Mouse (Mus musculus) CH12.LX (cell line): ENCODE measurements around the gene Hmcn1.

Experiments
- CTCF ChIP-seq, 2 experiments: IDR thresholded peaks in 1 of 2; conservative IDR thresholded peaks in 1 of 2; 2 replicates each; pipeline ENCODE4 v1.5.1; 2011 to 2012; ENCODE audit warnings: low read depth in 2 of 2, low read length in 2 of 2, improper control_type of control experiment in 1 of 2, inconsistent platforms in 1 of 2, mild to moderate bottlenecking in 1 of 2, moderate library complexity in 1 of 2
- MAX ChIP-seq: IDR thresholded peaks from 2 replicates; pipeline ENCODE4 v1.6.1; 2011; ENCODE audit warnings: low read length, improper control_type of control experiment
- MAZ ChIP-seq: IDR thresholded peaks from 2 replicates; pipeline ENCODE4 v1.6.1; 2012; ENCODE audit warnings: low read depth, mild to moderate bottlenecking, inconsistent platforms, low read length, improper control_type of control experiment, moderate library complexity
- MEF2A ChIP-seq: IDR thresholded peaks from 2 replicates; pipeline ENCODE4 v1.6.1; 2014; ENCODE audit warnings: low read depth, mild to moderate bottlenecking, inconsistent platforms, low read length, improper control_type of control experiment, borderline replicate concordance
- MXI1 ChIP-seq: IDR thresholded peaks from 2 replicates; pipeline ENCODE4 v1.6.1; 2011; ENCODE audit warnings: mild to moderate bottlenecking, low read depth, low read length, improper control_type of control experiment
- POLR2A ChIP-seq: IDR thresholded peaks from 2 replicates; pipeline ENCODE4 v1.6.1; 2011; ENCODE audit warnings: low read depth, mild to moderate bottlenecking, improper control_type of control experiment, low read length
- POLR2AphosphoS2 ChIP-seq: IDR thresholded peaks from 2 replicates; pipeline ENCODE4 v1.6.1; 2011; ENCODE audit warnings: low read depth, low read length, improper control_type of control experiment
- RAD21 ChIP-seq: IDR thresholded peaks from 2 replicates; pipeline ENCODE4 v1.6.1; 2011; ENCODE audit warnings: low read depth, mild to moderate bottlenecking, low read length, improper control_type of control experiment, moderate library complexity
- USF1 ChIP-seq: IDR thresholded peaks from 2 replicates; pipeline ENCODE4 v1.6.1; 2014; ENCODE audit warnings: low read depth, mild to moderate bottlenecking, inconsistent platforms, low read length, improper control_type of control experiment

DNA sequence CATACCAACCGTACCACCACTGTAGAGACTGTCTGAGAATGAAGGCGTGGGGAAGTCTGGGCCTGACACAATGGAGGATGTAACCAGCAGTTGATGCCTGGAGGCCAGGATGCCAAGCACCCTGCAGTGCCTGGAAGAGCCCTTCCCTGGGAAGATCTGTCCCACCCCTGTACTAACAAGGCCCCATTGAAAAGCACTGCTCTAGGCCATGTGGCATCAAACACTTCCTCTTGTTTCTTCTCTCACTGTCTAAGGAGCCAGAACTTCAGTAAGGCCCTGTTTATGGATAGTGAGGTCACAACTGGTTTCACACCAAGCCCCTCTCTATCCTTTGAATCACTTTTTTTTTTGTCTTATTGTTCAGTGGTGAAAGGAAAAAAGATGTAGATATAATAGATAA, 51.1 kb downstream of the Hmcn1 start:
- TF ChIP-seq MAZ: no peak
- TF ChIP-seq CTCF (conservative IDR thresholded peaks at IDR 0.05 in 1 of 2, IDR thresholded peaks at IDR 0.05 in 1 of 2; ENCODE audit: low read depth in 2 of 2, low read length in 2 of 2): no peak
- no peak for TF ChIP-seq POLR2A
- no peak for TF ChIP-seq POLR2AphosphoS2
- no peak for TF ChIP-seq RAD21
- no peak for TF ChIP-seq MAX
- TF ChIP-seq MXI1: no peak
- TF ChIP-seq USF1: no peak
- no peak for TF ChIP-seq MEF2A
